Mouse (Mus musculus): ENCODE measurements at regions not wholly inside any gene's neighbourhood (a gene's known extent, or its start where the extent isn't known, plus 50 kb on each side); places are given as distances from the start of the nearest gene placed in this dataset.

DNA sequence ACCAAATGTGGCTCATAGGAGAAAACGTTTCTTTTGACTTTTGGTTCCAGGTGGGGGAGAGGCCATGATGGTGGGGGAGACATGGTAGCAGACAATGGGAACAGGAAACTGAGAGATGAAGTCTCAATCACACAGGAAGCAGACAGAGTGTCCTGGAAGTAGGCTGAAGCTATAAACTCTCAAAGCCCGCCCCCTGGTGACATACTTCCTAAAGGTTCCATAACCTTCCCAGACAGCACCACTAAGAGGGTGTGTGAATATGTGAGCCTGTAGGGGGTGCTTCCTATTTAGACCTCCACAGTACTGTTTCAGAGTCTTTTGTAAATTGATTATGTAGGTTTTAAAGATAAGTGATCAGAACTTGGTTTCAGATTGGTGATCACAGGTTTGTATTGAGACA lies 284.1 kb upstream of the Slc30a5 start:
- DNase-seq (ENCODE audit: low spot score in 2 of 2) = no peak

- no peak for DNase-seq (ENCODE audit: low spot score in 2 of 2)
These were observed 282.1 kb upstream of the Slc30a5 start for GRCm38 (mm10) chr13:101115296-101115695.

GRCm38 (mm10) chr13:101112176-101112575 lies 278.9 kb upstream of the Slc30a5 start:
- no peak for DNase-seq (ENCODE audit: low spot score in 2 of 2)

- DNase-seq (ENCODE audit: low spot score in 2 of 2) = no peak
These were observed 278.5 kb upstream of the Slc30a5 start for GRCm38 (mm10) chr13:101111773-101112172.

DNA sequence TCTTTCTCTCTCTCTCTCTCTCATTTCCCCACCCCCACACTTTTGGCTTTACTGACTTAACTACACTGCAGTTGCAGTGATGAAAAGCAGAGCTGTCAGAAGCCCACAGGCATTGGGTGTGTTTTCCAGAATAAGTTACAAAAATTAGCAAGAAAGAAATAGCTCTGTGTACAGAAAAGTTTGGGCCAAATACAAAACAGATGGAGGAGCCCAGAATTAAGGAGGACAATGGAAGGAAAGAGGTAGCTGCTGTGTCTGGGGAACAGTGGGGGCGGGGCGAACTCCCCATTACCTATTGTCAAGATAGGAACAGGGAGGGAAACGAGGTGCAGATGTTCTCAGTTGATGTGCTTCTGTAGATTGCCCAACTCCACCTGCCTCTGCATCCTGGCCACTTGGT lies 267.4 kb upstream of the Slc30a5 start:
- no peak for DNase-seq (ENCODE audit: low spot score in 2 of 2)

DNA sequence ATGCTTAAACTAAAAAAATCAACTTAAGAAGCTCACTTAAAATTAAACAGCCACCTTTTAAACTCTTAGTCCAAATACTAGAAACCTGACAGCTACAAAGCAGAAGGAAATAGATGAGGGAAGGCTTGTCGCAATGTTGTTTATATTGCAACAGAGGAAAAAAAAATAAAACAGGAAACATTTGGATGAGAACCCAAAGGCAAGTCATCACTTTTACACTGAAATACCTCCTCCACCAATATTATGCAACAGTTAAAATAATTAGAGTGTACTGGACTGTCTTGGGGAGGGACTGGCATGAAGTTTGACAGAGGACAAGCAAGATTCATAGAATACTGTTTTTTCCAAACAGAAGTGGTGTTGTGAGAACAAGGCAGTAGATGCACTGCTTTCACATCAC lies 263.6 kb upstream of the Slc30a5 start:
- DNase-seq (ENCODE audit: low spot score in 2 of 2) = no peak

GRCm38 (mm10) chr13:101096221-101096620 lies 263.0 kb upstream of the Slc30a5 start:
- DNase-seq (ENCODE audit: low spot score in 2 of 2) = no peak

DNA sequence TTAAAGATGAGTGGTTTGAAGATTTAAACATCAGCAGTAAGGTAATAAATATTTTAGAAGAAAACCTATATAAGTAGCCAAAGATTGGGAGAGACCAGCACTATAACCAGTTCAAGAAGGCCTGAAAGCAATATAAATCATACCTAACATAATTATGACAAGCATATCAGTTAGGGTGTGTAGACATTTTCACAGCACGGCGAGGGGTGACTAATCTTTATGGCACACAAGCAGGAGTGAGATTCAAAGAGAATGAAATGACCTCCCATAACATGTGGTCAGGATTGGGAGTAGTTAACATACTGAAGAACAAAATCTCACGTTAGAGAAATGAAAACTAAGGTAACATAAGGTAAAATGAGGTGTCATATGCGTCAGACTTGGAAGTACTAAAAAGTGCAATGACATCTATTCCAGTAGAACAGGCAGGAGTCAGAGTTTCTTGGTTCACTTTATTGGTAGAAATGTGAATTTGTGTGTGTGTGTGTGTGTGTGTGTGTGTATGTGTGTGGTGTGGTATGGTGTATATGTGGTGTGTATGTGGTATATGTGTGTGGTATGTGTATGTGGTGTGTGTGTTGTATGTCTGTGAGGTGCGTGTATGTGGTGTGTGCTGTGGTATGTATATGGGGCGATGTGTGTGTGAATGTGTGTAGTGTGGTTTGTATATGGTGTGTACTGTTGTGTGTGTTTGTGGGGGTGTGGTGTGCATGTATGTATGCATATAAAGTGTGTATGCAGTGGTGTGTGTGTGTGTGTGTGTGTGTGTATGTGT lies 262.0 kb upstream of the Slc30a5 start:
- no peak for DNase-seq (ENCODE audit: low spot score in 2 of 2)

GRCm38 (mm10) chr13:101092743-101093131 lies 259.5 kb upstream of the Slc30a5 start:
- DNase-seq (ENCODE audit: low spot score in 2 of 2) = no peak

DNA sequence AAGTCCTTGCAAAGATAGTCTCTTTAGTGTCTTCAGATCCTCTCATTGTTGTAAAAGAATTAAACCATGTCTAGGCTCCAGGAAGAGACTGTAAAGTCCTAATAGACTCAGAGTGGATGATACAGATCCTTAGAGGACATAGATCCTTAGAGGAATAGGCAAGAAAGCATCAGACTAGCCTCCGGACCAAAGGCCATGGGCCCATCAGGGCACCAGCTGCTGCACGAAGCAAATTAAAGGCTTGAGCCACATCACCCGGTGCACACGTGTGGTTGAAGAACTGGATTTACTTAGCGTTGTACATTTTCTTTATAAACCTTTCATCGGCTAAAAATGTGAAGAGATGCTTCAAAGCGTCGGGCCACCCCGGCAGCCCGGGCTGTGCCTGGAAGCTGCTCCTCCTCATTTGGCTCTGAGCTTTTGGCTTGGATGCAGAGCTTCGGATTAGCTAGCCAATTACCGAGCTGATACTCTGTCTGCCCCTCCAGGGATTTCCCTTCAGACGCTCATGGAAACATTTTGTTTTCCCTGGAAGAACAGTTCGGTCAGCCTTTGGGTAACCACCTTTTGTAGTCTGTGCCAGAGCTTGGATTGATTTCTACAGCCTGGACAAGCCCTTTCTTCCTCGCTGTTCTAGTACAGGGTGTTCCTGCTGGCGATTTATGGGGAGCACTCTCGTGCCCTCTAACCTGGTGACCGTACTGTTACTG lies 259.0 kb upstream of the Slc30a5 start:
- DNase-seq (ENCODE audit: low spot score in 2 of 2) = no peak

GRCm38 (mm10) chr13:101085182-101085581 lies 252.0 kb upstream of the Slc30a5 start:
- no peak for DNase-seq (ENCODE audit: low spot score in 2 of 2)

GRCm38 (mm10) chr13:101084193-101084592 lies 251.0 kb upstream of the Slc30a5 start:
- no peak for DNase-seq (ENCODE audit: low spot score in 2 of 2)

- no peak for DNase-seq (ENCODE audit: low spot score in 2 of 2)
These were observed 250.2 kb upstream of the Slc30a5 start for GRCm38 (mm10) chr13:101083416-101083815.

- no peak for DNase-seq (ENCODE audit: low spot score in 2 of 2)
These were observed 235.3 kb upstream of the Slc30a5 start for GRCm38 (mm10) chr13:101068489-101068888.

DNA sequence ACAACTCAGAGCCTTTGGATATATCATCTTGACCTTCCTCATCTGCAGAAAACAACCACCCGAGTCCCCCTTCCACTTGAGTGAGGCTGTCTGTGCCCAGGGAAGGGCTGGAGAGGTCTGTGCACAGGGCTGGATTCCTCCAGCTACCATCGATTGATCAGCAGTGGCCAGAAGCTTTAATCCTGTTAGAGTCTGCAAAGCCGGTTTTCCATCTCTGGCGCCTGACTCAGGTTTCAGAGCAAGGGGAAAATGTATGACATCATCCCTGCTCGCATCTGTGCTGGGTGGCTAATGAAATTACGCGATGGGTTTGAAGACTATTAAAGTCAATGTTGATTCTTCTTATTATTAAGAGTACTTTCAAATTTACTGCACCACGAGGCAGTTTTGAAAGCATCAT lies 229.4 kb upstream of the Slc30a5 start:
- DNase-seq (ENCODE audit: low spot score in 2 of 2) = no peak

DNA sequence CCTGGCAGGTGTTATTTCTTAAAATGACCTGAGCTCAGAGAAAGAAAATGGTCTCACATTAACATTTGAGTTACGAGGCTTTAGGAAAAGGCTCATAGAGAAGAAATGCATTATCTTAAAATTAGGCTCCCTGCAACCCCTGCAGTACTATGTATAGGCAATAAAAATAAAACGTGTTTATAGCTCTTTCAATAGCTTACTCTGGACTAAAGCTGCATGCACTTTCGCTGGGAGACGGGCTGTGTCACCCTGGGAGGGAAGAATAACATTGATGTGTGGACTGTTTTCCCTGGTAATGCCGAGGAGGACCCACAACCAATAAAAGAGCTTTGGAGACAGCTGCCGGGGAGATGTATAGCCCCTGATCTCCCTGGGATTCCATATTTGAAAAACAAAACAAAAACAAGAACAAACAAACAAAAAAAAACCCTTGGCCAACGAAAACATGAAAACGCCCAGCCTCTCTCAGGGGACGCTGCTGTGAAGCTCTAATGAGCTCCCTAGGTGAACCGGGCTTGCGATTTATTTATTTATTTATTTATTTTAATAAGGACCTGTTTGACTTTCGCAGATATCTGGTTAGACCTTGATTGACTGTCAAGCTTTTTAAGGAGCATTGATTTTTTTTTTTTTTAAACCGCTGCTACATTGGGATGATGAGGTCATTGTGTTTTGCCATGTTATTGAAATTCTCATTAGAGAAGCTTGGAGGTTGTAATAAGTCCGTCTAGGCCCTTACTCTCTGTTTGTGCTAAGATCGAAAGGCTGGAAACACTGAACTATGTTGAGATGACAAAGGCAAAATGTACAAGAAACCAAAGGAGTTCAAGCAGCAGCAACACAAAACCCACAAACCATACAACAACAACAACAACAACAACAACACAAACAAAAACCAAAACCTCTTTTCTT lies 228.3 kb upstream of the Slc30a5 start:
- no peak for DNase-seq (ENCODE audit: low spot score in 2 of 2)

DNA sequence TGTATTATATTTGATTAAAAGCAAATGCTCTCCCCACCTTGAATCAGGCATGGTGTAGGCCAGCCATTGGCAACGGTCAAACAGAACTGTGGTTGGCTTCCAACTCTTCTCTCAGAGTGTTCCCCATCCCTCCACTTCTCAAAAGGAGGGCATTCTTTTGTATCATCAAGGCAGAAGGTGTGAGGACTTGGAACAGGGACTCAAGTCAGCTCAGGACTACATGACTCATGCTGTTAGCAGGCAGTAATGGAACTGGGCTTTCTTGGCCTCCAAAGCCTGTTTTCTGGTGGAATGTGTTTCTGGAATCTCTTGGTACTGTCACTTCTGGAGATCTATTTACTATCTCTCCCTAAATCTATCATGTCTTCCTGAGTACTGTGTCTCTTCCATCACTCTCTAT lies 216.3 kb upstream of the Slc30a5 start:
- DNase-seq (ENCODE audit: low spot score in 2 of 2) = no peak

DNA sequence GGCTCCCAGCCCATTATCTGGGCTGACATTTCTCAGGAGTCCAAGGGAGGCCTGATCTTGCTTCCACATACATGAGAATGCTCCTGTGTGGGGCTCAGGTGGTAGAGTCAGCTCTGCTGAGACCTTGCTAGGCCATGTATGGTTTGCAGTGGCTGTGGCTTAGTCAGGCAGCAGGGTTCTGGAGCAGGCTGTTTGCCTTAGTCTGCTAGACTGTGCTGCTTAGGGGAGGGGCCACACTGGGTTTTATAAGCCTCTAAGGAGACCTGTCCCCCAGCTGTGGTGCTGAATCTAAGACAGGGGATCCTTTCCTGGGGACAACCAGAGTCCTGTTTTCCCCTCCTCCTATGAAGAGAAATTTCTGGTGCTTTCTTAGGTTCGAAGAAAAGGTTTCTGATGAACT lies 199.4 kb upstream of the Slc30a5 start:
- no peak for DNase-seq (ENCODE audit: low spot score in 2 of 2)

- no peak for DNase-seq (ENCODE audit: low spot score in 2 of 2)
These were observed 192.8 kb upstream of the Slc30a5 start for GRCm38 (mm10) chr13:101026043-101026442.

DNA sequence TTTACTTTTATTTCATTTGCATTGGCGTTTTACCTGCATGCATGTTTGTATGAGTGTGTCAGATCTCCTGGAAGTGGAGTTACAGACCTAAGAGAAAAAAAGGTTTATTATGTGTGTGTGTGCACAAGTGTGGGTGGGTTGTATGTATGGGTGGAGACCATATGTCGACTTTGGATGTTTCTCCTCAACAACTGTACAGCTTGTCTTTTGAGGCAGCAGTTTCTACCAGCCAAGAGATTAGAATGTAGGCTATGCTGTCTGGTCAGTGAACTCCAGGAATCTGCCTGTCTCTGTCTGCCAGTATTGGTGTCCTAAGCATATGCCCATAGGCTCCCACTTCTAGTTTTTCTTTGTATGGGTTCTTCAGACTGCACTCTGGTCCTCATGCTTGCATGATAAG lies 192.3 kb upstream of the Slc30a5 start:
- DNase-seq (ENCODE audit: low spot score in 2 of 2) = no peak

GRCm38 (mm10) chr13:101024971-101025370 lies 191.7 kb upstream of the Slc30a5 start:
- no peak for DNase-seq (ENCODE audit: low spot score in 2 of 2)

DNA sequence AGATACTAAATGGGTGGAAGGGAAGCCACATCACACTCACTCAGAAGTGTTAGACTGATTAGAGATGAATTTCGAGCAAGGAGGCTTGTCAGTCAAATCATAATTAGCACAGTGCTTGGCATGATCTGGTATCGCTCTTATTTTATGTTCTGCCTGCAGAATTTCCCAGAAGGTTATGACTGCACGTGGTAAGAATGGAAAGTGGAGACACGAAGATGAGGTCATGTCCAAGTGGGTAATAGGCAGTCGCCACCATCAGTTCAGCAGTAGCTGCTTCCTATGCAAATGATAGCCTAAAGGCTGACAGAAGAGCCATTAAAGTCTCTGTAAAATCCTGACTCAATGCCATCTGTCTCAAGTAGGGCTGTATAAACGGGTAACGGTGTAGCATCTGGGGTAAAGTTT lies 186.0 kb upstream of the Slc30a5 start:
- no peak for DNase-seq (ENCODE audit: low spot score in 2 of 2)
